Mouse (Mus musculus) forebrain, embryonic 12.5 days (tissue): Measurements from ENCODE around the gene Syngr1. TPM values are rescaled to one million over a fixed set of nuclear protein-coding genes. Genes with fewer than 3 reads are reported as not detected.

Experiments
- ATAC-seq: fragments of 200-750 bp; cut with Nextera tagmentation; 2 replicates; pipeline ENCODE4 v1.8.0; 2017; ENCODE audit warnings: moderate TSS enrichment; ENCODE audit not compliant: low FRiP score
- H3K27ac ChIP-seq: fragments of 300-500 bp; sonication (generic); 2 replicates; pipeline ENCODE4 v1.5.1; 2016; ENCODE audit warnings: mild to moderate bottlenecking
- H3K27me3 ChIP-seq: fragments of 300-500 bp; sonication (generic); 2 replicates; pipeline ENCODE4 v1.6.1; 2016; ENCODE audit warnings: mild to moderate bottlenecking
- H3K36me3 ChIP-seq: fragments of 300-500 bp; sonication (generic); replicated peaks from 2 replicates; pipeline ENCODE4 v1.6.1; 2016; ENCODE audit warnings: mild to moderate bottlenecking
- H3K4me1 ChIP-seq: fragments of 300-500 bp; sonication (generic); 2 replicates; pipeline ENCODE4 v1.6.1; 2016
- H3K4me2 ChIP-seq: fragments of 300-500 bp; sonication (generic); 2 replicates; pipeline ENCODE4 v1.6.1; 2016; ENCODE audit warnings: mild to moderate bottlenecking, moderate library complexity
- H3K4me3 ChIP-seq: fragments of 300-500 bp; sonication (generic); replicated peaks from 2 replicates; pipeline ENCODE4 v1.5.1; 2016; ENCODE audit warnings: mild to moderate bottlenecking
- H3K9ac ChIP-seq: fragments of 300-500 bp; sonication (generic); 2 replicates; pipeline ENCODE4 v1.6.1; 2016; ENCODE audit warnings: mild to moderate bottlenecking
- H3K9me3 ChIP-seq: fragments of 300-500 bp; sonication (generic); 2 replicates; pipeline ENCODE4 v1.6.1; 2016
- WGBS: fragments of 180-500 bp; shearing (Covaris S2); methylation state at CpG from one replicate; pipeline ENCODE4 v1.1.7; 2016; 5-methylcytosine and 5-hydroxymethylcytosine counted together
- polyA plus RNA-seq: library from polyadenylated mRNA; unstranded; fragments of >200 nt; fragmentation: Nextera tagmentation; extraction: Ambion mirVana; gene quantifications from 2 replicates; pipeline ENCODE4 v1.2.1, GENCODE M21; 2016

The Syngr1 gene
- polyA plus RNA-seq, 1 experiment from 2014 or later = 12.1 TPM

DNA sequence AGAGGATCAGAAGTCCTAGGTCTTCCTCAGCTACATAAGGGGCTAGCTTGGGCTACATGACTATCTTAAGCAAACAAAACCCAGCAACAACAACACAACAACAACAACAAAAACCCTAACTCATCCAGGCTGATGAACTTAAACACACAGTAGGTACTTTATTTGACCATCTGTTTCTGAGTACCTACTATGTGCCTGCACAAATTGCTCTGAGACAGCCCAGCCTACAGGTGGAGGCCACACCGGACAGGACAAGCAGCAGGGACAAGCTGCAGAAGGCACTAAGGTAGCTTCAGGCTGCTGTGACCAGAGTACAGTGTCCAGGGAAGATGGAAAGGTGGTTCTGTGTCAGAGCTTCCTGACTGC lies 17.9 kb upstream of the Syngr1 start:
- H3K4me2 ChIP-seq = no peak overlapping the region
- no peak for ATAC-seq
- 0 out of 2 replicates have a peak, but pooled peaks cover 3% of the 10 kb centered on the region for H3K4me1 ChIP-seq
- no peak overlapping the region for H3K4me3 ChIP-seq
- H3K9me3 ChIP-seq = no peaks in the 10 kb centered on the region
- H3K36me3 ChIP-seq = peaks cover 18% of the 10 kb centered on the region
- WGBS = 90% methylated on average over 1 of the region's 1 CpGs
- no peak overlapping the region for H3K9ac ChIP-seq
- H3K27me3 ChIP-seq = no peaks in the 10 kb centered on the region
- H3K27ac ChIP-seq = no peak overlapping the region

DNA sequence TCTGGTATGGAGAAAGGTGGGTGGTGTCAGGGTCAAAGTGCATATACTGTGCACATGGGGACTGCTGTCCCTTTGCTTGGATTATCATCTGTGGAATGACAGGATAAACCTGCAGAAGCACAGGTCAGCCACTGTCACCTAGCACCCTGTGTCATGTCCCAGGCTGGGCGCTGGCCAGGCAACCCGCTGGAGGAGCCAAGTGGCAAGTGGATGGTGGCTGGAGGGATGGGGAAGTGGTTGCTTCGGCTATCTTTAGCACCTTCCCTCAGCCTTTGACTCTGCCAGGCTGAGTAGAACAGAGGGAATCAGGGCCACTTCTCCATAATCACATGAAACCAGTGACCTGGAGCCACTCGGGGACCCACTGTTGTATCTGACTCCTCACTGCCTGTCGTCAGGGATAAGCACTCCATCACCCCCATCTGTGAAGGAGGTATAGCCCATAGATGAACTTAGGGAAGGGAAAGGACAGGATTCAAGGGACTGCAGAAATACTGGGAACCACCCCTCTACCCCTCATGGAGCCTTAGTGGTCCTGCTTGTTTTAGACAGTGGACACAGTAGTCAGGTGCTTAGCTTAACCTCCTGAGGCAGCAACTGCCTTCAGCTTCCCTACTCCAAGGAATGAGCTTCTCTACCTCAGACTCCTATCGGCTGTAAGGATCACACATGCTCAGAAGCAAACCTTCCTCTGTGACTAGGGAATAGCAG lies 16.3 kb upstream of the Syngr1 start:
- Histone ChIP-seq H3K9me3 (no peaks in the 10 kb centered on the region), H3K27ac (0 out of 2 replicates have a peak overlapping the region, but pooled peaks have one; percentile 56), H3K27me3 (no peaks in the 10 kb centered on the region), H3K36me3 (peaks cover 34% of the 10 kb centered on the region), H3K4me3 (no peak overlapping the region), H3K4me1 (peaks cover 7% of the 10 kb centered on the region), H3K4me2 (no peak overlapping the region), H3K9ac (no peak overlapping the region)
- ATAC-seq = no peak
- WGBS = 69% methylated on average over 6 of the region's 6 CpGs

DNA sequence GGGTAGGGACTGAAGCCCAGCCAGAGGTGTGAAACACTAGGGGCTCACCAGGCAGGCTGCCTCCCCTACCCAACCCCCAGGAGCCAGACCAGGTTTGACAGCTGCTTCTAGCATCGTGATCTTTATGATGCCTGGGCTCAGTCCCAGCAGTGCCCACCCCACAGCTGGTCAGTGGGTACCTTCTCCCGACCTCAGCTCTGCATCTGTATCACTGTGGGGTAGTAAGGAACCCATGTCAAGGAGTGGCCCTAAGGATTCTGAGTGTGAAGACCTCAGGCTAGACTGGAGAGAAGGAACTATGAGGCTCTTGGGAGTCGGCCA lies 15.8 kb upstream of the Syngr1 start:
- Histone ChIP-seq H3K27ac (0 out of 2 replicates have a peak overlapping the region, but pooled peaks have one; percentile 56), H3K36me3 (peaks cover 39% of the 10 kb centered on the region), H3K27me3 (no peaks in the 10 kb centered on the region), H3K9me3 (no peaks in the 10 kb centered on the region), H3K4me3 (no peak overlapping the region), H3K4me2 (no peak overlapping the region), H3K9ac (no peak overlapping the region), H3K4me1 (peaks cover 11% of the 10 kb centered on the region)
- no peak for ATAC-seq
- WGBS = 57% methylated on average over 3 of the region's 3 CpGs

DNA sequence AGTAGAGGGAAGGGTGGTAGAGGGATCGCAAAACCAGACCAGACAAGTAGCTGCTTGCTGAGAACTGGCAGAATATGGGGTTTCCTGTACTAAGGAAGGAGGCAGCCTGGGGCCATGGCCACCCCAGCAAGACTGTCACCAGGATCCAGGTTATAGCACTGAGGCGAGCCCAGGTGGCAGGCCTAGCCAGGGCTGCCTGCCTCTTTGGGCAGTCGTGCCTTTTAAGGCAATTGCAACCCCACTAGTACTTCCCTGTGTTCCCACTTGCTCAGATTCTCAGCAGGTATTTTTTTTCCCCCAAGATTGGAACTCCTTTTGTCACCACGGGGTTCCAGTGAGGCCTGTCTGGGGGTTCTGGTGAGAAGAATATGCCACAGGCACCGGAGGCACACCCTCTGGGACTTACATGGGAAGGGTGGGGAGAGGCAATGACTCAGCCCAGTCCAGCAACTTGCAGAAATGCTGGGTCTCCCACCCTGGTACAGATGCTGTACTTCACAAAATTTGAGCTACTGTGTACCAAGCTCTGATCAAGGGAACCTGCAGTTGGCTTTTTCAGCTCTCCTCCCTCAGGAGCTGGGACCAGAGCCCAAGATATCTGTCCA lies 15.3 kb upstream of the Syngr1 start:
- no peaks in the 10 kb centered on the region for H3K9me3 ChIP-seq
- H3K27ac ChIP-seq = peak overlapping the region; percentile 59
- H3K27me3 ChIP-seq = no peaks in the 10 kb centered on the region
- H3K4me1 ChIP-seq = peaks cover 16% of the 10 kb centered on the region
- peaks cover 44% of the 10 kb centered on the region for H3K36me3 ChIP-seq
- no peak for ATAC-seq
- H3K9ac ChIP-seq = no peak overlapping the region
- no peak overlapping the region for H3K4me3 ChIP-seq
- H3K4me2 ChIP-seq = no peak overlapping the region
- 38% methylated on average over 5 of the region's 5 CpGs for WGBS

DNA sequence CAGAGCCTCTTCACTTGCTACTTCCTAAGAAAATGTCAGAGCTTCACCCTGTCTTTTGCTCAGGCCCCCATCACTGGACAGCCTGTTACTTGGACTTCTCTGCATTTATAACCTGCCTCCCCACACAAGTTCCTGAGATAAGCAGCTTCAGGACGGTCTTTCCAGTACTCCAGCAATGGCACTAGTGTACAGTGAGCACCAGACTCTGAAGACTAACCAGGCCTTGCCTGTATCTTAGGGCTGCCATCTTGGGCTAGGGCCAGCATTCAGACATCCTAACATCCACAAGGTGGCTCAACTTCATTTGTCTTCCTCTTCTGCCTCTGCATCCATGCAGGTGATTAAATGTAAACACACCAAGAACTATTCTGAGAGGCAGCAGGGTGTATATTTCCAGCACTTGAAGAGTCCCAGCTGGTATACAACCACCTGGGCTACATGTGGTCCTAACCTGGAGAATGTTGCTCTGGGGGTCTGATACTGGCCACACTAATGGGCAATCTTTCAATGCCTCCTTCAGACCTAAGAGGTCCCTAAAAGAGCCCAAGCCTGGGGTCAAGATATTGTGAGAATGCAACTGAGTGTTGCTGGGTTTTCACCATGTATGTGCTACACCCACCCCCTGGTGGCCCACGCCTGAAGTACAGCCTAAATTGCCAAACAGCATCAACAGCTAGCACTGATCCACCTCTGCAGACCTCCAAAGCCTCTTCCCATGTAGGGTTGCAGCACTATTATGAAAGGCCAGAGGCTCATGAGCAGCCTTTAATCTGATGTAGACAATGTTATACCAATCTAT lies 14.6 kb upstream of the Syngr1 start:
- Histone ChIP-seq H3K27ac (peak overlapping the region; percentile 59), H3K9me3 (no peaks in the 10 kb centered on the region), H3K4me3 (no peak overlapping the region), H3K4me1 (peaks cover 23% of the 10 kb centered on the region), H3K27me3 (no peaks in the 10 kb centered on the region), H3K9ac (no peak overlapping the region), H3K4me2 (no peak overlapping the region), H3K36me3 (peaks cover 51% of the 10 kb centered on the region)
- peak; percentile 54 for ATAC-seq
- 7% methylated on average over 2 of the region's 2 CpGs for WGBS

DNA sequence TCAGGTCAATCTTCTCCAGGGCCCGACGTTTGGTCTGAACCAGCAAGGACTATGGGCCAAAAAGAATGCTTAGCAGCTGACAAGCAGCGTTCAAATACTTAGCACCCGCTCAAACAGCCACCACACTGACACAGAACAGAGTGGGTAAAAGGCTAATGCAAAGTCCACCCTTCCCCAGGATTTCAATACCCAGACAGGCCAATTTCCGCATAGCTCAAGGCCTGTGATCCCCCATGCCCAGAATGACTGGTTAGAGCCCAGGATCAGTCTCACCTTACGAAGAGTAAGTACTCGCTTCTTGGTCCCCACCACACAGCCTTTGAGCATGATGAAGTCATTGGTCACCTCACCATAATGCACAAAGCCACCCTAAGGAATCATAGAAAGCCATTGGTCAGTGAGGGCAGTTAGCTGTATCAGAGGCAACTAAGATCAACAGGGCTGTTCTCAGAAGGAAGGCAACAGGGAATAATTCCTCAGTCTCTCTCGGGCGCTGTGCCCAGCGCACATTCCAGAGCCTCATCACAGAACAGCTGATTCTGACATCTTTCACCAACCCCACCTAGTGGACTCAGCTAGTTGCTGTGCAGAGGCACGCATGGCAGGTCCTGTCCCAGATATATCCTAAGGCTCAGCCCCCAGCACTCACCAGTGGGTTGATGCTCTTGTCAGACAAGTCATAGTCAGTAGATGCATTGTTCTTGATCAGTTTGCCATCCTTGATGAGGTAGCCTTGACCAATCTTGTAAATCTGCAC lies 12.9 kb upstream of the Syngr1 start:
- no peaks in the 10 kb centered on the region for H3K27me3 ChIP-seq
- no peak overlapping the region for H3K9ac ChIP-seq
- H3K27ac ChIP-seq = no peak overlapping the region; the same call in 1 of the 2 replicates
- H3K36me3 ChIP-seq = peaks cover 58% of the 10 kb centered on the region
- no peak overlapping the region for H3K4me2 ChIP-seq
- 80% methylated on average over 11 of the region's 11 CpGs for WGBS
- H3K4me1 ChIP-seq = peaks cover 31% of the 10 kb centered on the region
- H3K9me3 ChIP-seq = no peaks in the 10 kb centered on the region
- ATAC-seq = no peak
- no peak overlapping the region for H3K4me3 ChIP-seq

DNA sequence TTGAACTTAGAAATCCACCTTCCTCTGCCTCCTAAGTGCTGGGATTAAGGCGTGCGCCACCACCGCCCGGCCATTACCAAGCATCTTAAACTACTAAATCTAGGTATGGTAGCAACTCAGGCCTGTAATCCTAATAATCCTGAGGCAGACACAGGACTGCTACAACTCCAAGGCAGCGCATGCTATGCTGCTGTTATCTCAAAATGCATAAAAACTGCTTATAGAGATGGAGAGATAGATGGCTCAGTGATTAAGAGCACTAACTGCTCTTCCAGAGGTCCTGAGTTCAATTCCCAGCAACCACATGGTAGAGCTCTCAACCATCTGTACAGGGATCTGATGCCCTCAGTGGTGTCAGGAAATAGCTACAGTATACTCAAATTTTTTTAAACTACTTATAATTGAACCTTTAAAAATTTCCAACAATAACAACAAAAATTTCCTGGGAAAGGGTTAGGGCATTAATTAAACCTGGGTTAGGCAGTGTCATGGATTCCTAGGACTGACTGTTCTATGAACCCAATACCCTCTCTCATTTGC lies 11.9 kb upstream of the Syngr1 start:
- Histone ChIP-seq H3K4me3 (no peak overlapping the region), H3K27ac (no peak overlapping the region), H3K36me3 (peaks cover 58% of the 10 kb centered on the region), H3K9me3 (no peaks in the 10 kb centered on the region), H3K9ac (no peak overlapping the region), H3K27me3 (no peaks in the 10 kb centered on the region), H3K4me1 (peaks cover 31% of the 10 kb centered on the region), H3K4me2 (no peak overlapping the region)
- no peak for ATAC-seq
- 91% methylated on average over 5 of the region's 5 CpGs for WGBS

DNA sequence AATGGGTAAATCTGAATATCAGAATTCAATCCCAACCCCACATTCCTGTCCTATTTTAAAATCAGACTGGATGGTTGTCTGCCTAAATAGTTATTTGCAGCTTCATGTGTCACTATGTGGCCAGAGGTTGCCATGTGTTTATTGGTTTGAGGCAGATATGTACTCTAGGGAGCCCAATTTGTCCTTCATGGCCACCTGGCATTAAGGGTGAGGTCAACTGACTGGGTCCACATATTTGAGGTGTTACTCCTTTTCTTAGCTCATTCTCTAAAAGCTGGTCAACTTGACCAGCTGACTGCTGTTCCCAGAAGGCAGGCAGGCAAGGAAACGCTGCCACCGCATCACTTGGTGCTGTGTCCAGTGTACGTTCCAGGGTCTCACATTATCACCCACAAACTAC lies 11.2 kb upstream of the Syngr1 start:
- Histone ChIP-seq H3K4me2 (no peak overlapping the region), H3K4me3 (no peak overlapping the region), H3K4me1 (peaks cover 31% of the 10 kb centered on the region), H3K9me3 (no peaks in the 10 kb centered on the region), H3K27ac (no peak overlapping the region), H3K27me3 (no peaks in the 10 kb centered on the region), H3K36me3 (peaks cover 58% of the 10 kb centered on the region), H3K9ac (no peak overlapping the region)
- no peak for ATAC-seq
- 85% methylated on average over 3 of the region's 3 CpGs for WGBS

DNA sequence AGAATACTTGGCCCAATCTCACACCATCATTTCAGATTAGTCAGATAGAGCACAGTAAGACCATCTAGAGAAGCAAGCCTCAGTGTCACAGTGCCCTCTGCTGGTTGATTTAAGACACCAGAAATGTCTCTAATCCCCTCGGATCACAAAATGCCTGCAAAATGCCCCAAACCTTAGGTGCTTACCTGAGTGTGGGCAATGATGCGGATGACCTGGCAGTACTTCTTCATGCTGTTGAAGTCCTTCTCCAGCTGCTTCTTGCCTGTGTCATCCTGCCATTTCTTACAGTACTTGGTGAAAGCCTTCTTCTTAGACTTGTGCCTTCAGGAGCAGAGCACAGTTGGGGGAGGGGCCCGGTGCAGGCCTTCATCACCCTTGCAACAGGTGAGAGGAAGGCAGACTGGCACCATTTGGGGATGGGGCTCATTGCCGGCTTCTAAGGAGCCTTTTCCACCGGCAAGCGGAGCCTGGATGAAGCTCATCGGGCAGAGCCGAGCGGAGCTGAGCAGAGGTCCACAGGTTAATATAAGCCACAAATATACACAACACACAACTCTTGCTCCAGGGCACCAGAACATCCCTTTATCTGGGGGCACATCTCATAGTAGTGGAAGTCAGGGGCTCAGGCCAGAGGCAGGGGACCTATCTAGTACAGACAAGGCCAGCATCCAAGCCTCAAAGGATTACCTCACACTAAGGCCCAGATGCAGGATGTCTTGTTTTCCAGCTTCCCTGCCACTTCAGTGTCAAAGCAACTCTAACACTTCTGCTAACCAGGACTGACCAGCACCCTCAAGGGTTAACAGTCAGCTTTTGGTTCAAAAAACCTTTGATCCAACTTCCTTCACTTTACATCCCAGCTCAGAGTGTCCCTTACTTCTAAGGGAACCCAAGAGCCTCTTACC lies 10.2 kb upstream of the Syngr1 start:
- H3K4me2 ChIP-seq = peak overlapping the region; percentile 73
- peaks cover 58% of the 10 kb centered on the region for H3K36me3 ChIP-seq
- H3K4me1 ChIP-seq = peaks cover 31% of the 10 kb centered on the region
- peak overlapping the region; percentile 68 for H3K4me3 ChIP-seq
- no peaks in the 10 kb centered on the region for H3K27me3 ChIP-seq
- WGBS = 54% methylated on average over 9 of the region's 9 CpGs
- no peak overlapping the region for H3K27ac ChIP-seq
- no peak for ATAC-seq
- H3K9ac ChIP-seq = peak overlapping the region; percentile 89
- no peaks in the 10 kb centered on the region for H3K9me3 ChIP-seq

DNA sequence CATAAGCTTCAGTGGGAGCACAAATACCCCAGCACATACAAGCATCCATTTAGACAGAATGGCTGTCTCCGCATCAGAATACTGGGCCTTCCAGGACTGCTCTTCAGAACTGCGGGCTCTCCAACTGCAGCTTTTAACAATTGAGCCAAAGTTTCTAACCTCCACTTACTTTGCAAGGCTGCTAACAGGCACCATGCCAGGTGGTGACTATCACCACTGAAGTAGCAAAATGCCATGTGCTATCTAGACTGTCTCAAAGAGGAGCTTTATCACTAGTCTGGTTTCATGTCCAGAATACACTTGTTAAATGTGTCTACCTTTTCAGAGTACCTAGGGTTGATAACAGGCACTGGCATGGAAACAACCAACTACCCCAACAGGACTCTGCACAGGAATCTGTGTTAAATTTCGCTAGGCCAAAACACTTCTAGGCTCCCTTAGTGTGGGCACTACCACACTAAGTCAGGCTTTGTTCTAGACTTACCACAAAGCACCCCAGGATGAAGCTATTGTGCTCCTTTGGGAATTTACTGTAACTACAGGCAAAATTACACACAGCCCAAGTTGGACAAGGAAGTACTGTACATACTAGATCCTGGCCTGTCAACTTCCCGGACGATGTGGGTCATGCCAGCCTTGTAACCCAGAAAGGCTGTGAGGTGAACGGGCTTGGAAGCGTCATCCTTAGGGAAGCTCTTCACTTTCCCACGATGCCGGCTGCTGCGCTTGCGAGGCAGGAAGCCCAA lies 9.2 kb upstream of the Syngr1 start:
- H3K4me2 ChIP-seq = peak overlapping the region; percentile 73
- WGBS = 7% methylated on average over 11 of the region's 11 CpGs
- ATAC-seq = no peak
- H3K4me1 ChIP-seq = peaks cover 31% of the 10 kb centered on the region
- H3K36me3 ChIP-seq = peaks cover 51% of the 10 kb centered on the region
- peak overlapping the region; percentile 53; the same call in 1 of the 2 replicates for H3K27ac ChIP-seq
- peak overlapping the region; percentile 68 for H3K4me3 ChIP-seq
- H3K9ac ChIP-seq = peak overlapping the region; percentile 89
- H3K27me3 ChIP-seq = no peaks in the 10 kb centered on the region
- no peaks in the 10 kb centered on the region for H3K9me3 ChIP-seq
